Mouse (Mus musculus): ENCODE measurements around the gene Phf12. TPM values are rescaled to one million over a fixed set of nuclear protein-coding genes. Genes with fewer than 3 reads are reported as not detected.

Phf12 gene
- polyA plus RNA-seq, 1 experiment = 47.4 TPM

GRCm38 (mm10) chr11:77981609-77982440 is 729 bp upstream of the Phf12 start:
- no peaks in the 10 kb centered on the region; the same call in 1 of the 2 replicates for H3K4me1 ChIP-seq (ENCODE audit: control insufficient read depth, insufficient read depth, low read length)
- TF ChIP-seq POLR2A (IDR thresholded peaks at IDR 0.05; ENCODE audit: low read depth, low read length) (peak; percentile 49), CTCF (IDR thresholded peaks at IDR 0.05; ENCODE audit: borderline replicate concordance, insufficient read depth, low read length) (no peak)
- peak overlapping the region; percentile 56 for H3K4me3 ChIP-seq (ENCODE audit: insufficient read depth, low read length)
- H3K27ac ChIP-seq (ENCODE audit: insufficient read depth, low read length) = peak overlapping the region; percentile 78

GRCm38 (mm10) chr11:77983191-77983936 is 810 bp downstream of the Phf12 start:
- Histone ChIP-seq H3K4me3 (ENCODE audit: insufficient read depth, low read length) (peak overlapping the region; percentile 94), H3K27ac (ENCODE audit: insufficient read depth, low read length) (peak overlapping the region; percentile 92), H3K4me1 (ENCODE audit: control insufficient read depth, insufficient read depth, low read length) (no peaks in the 10 kb centered on the region; the same call in 1 of the 2 replicates)
- TF ChIP-seq CTCF (IDR thresholded peaks at IDR 0.05; ENCODE audit: borderline replicate concordance, insufficient read depth, low read length) (no peak), POLR2A (IDR thresholded peaks at IDR 0.05; ENCODE audit: low read depth, low read length) (peak; percentile 20; the same call in 1 of the 2 replicates)

GRCm38 (mm10) chr11:77983937-77984835 is 1.6 kb downstream of the Phf12 start:
- H3K27ac ChIP-seq (ENCODE audit: insufficient read depth, low read length) = peak overlapping the region; percentile 92
- peaks cover under 1% of the 10 kb centered on the region; the same call in 1 of the 2 replicates for H3K4me1 ChIP-seq (ENCODE audit: control insufficient read depth, insufficient read depth, low read length)
- peak overlapping the region; percentile 94 for H3K4me3 ChIP-seq (ENCODE audit: insufficient read depth, low read length)
- TF ChIP-seq POLR2A (IDR thresholded peaks at IDR 0.05; ENCODE audit: low read depth, low read length) (peak; percentile 63), CTCF (IDR thresholded peaks at IDR 0.05; ENCODE audit: borderline replicate concordance, insufficient read depth, low read length) (no peak)

- Histone ChIP-seq H3K4me3 (ENCODE audit: insufficient read depth, low read length) (peak overlapping the region; percentile 94), H3K4me1 (ENCODE audit: control insufficient read depth, insufficient read depth, low read length) (peaks cover 2% of the 10 kb centered on the region; the same call in 1 of the 2 replicates), H3K27ac (ENCODE audit: insufficient read depth, low read length) (peak overlapping the region; percentile 84)
- TF ChIP-seq POLR2A (IDR thresholded peaks at IDR 0.05; ENCODE audit: low read depth, low read length) = no peak
Observed at GRCm38 (mm10) chr11:77984836-77985231, 2.3 kb downstream of the Phf12 start.

- peak overlapping the region; percentile 65 for H3K27ac ChIP-seq (ENCODE audit: insufficient read depth, low read length)
- TF ChIP-seq POLR2A (IDR thresholded peaks at IDR 0.05; ENCODE audit: low read depth, low read length) (no peak), CTCF (IDR thresholded peaks at IDR 0.05; ENCODE audit: borderline replicate concordance, insufficient read depth, low read length) (no peak)
- peak overlapping the region; percentile 94 for H3K4me3 ChIP-seq (ENCODE audit: insufficient read depth, low read length)
- peaks cover 2% of the 10 kb centered on the region; the same call in 1 of the 2 replicates for H3K4me1 ChIP-seq (ENCODE audit: control insufficient read depth, insufficient read depth, low read length)
Observed at GRCm38 (mm10) chr11:77985541-77986065, 3.0 kb downstream of the Phf12 start.

GRCm38 (mm10) chr11:77989071-77989690 is 6.6 kb downstream of the Phf12 start:
- Histone ChIP-seq H3K27ac (ENCODE audit: insufficient read depth, low read length) (no peak overlapping the region), H3K4me1 (ENCODE audit: control insufficient read depth, insufficient read depth, low read length) (peaks cover 2% of the 10 kb centered on the region; the same call in 1 of the 2 replicates), H3K4me3 (ENCODE audit: insufficient read depth, low read length) (no peak overlapping the region)
- no peak for TF ChIP-seq POLR2A (IDR thresholded peaks at IDR 0.05; ENCODE audit: low read depth, low read length)
- no peak for TF ChIP-seq CTCF (IDR thresholded peaks at IDR 0.05; ENCODE audit: borderline replicate concordance, insufficient read depth, low read length)

- TF ChIP-seq CTCF (IDR thresholded peaks at IDR 0.05; ENCODE audit: borderline replicate concordance, insufficient read depth, low read length) = no peak
- Histone ChIP-seq H3K4me3 (ENCODE audit: insufficient read depth, low read length) (no peak overlapping the region), H3K27ac (ENCODE audit: insufficient read depth, low read length) (no peak overlapping the region), H3K4me1 (ENCODE audit: control insufficient read depth, insufficient read depth, low read length) (no peaks in the 10 kb centered on the region)
Observed at GRCm38 (mm10) chr11:77995556-77995955, 13.0 kb downstream of the Phf12 start.

- Histone ChIP-seq H3K27ac (ENCODE audit: insufficient read depth, low read length) (no peak overlapping the region), H3K4me1 (ENCODE audit: control insufficient read depth, insufficient read depth, low read length) (no peaks in the 10 kb centered on the region; the same call in 1 of the 2 replicates), H3K4me3 (ENCODE audit: insufficient read depth, low read length) (no peak overlapping the region)
- no peak for TF ChIP-seq POLR2A (IDR thresholded peaks at IDR 0.05; ENCODE audit: low read depth, low read length)
- TF ChIP-seq CTCF (IDR thresholded peaks at IDR 0.05; ENCODE audit: borderline replicate concordance, insufficient read depth, low read length) = no peak
Observed at GRCm38 (mm10) chr11:78006446-78006845, 23.9 kb downstream of the Phf12 start.
